Mouse (Mus musculus) small intestine, adult 2 months (tissue): Measurements from ENCODE around the gene Gab2.

Experiments
- CTCF ChIP-seq: fragments of 200-500 bp; IDR thresholded peaks from 2 replicates; pipeline ENCODE4 v1.5.1; 2012; ENCODE audit warnings: low read depth, mild to moderate bottlenecking, control low read depth, inconsistent platforms, low read length, moderate library complexity, mixed read lengths; ENCODE audit not compliant: insufficient replicate concordance, insufficient read length; ENCODE audit errors: extremely low read depth
- POLR2A ChIP-seq: fragments of 200-500 bp; IDR thresholded peaks from 2 replicates; pipeline ENCODE4 v1.6.1; 2012; ENCODE audit warnings: low read depth, mild to moderate bottlenecking, control low read depth, inconsistent platforms, low read length, moderate library complexity

GRCm38 (mm10) chr7:97340907-97341849 lies 259.8 kb downstream of the Gab2 start:
- no peak for TF ChIP-seq POLR2A
- TF ChIP-seq CTCF = no peak
